Mouse (Mus musculus) CH12.LX (cell line): Measurements from ENCODE around the gene Nup210l.

Experiments
- CHD2 ChIP-seq: IDR thresholded peaks from 2 replicates; pipeline ENCODE4 v1.6.1; 2011; ENCODE audit warnings: low read length, improper control_type of control experiment
- CTCF ChIP-seq, 2 experiments: IDR thresholded peaks in 1 of 2; conservative IDR thresholded peaks in 1 of 2; 2 replicates each; pipeline ENCODE4 v1.5.1; 2011 to 2012; ENCODE audit warnings: low read depth in 2 of 2, low read length in 2 of 2, improper control_type of control experiment in 1 of 2, inconsistent platforms in 1 of 2, mild to moderate bottlenecking in 1 of 2, moderate library complexity in 1 of 2
- EP300 ChIP-seq: IDR thresholded peaks from 2 replicates; pipeline ENCODE4 v1.6.1; 2011; ENCODE audit warnings: low read length, improper control_type of control experiment
- MAFK ChIP-seq: IDR thresholded peaks from 2 replicates; pipeline ENCODE4 v1.6.1; 2011; ENCODE audit warnings: low read length, improper control_type of control experiment; ENCODE audit not compliant: insufficient replicate concordance
- MAX ChIP-seq: IDR thresholded peaks from 2 replicates; pipeline ENCODE4 v1.6.1; 2011; ENCODE audit warnings: low read length, improper control_type of control experiment
- POLR2A ChIP-seq: IDR thresholded peaks from 2 replicates; pipeline ENCODE4 v1.6.1; 2011; ENCODE audit warnings: low read depth, mild to moderate bottlenecking, improper control_type of control experiment, low read length
- POLR2AphosphoS2 ChIP-seq: IDR thresholded peaks from 2 replicates; pipeline ENCODE4 v1.6.1; 2011; ENCODE audit warnings: low read depth, low read length, improper control_type of control experiment

GRCm38 (mm10) chr3:90241251-90241650 is 137.3 kb downstream of the Nup210l start:
- TF ChIP-seq EP300 (no peak), POLR2AphosphoS2 (no peak), MAFK (no peak), POLR2A (no peak), CTCF (conservative IDR thresholded peaks at IDR 0.05 in 1 of 2, IDR thresholded peaks at IDR 0.05 in 1 of 2; ENCODE audit: low read depth in 2 of 2, low read length in 2 of 2) (no peak), MAX (no peak), CHD2 (no peak)
